Mouse (Mus musculus): ENCODE data around the gene Inava. TPM values are rescaled to one million over a fixed set of nuclear protein-coding genes. Genes with fewer than 3 reads are reported as not detected.

Inava gene
- 1.2 TPM in 1 of 2 replicates, not detected in the other for total RNA-seq (2017)

- ATAC-seq (replicated peaks in 1 of 2; ENCODE audit: insufficient read depth in 1 of 2, low FRiP score in 2 of 2, low TSS enrichment in 1 of 2, low read depth in 1 of 2, poor library complexity in 2 of 2, severe bottlenecking in 2 of 2) = peak; percentile 18 to 60; a peak in 3 of 4 replicates
Measured at GRCm38 (mm10) chr1:136233892-136234594, at the start of gene Inava. TSS of gene Inava (minus strand) at chr1:136234264.

GRCm38 (mm10) chr1:136277366-136277765 is 43.3 kb upstream of the Inava start:
- no peak for ATAC-seq (replicated peaks in 1 of 2; ENCODE audit: insufficient read depth in 1 of 2, low FRiP score in 2 of 2, low TSS enrichment in 1 of 2, low read depth in 1 of 2, poor library complexity in 2 of 2, severe bottlenecking in 2 of 2)

GRCm38 (mm10) chr1:136268224-136268623 is 34.2 kb upstream of the Inava start:
- no peak for ATAC-seq (replicated peaks in 1 of 2; ENCODE audit: insufficient read depth in 1 of 2, low FRiP score in 2 of 2, low TSS enrichment in 1 of 2, low read depth in 1 of 2, poor library complexity in 2 of 2, severe bottlenecking in 2 of 2)

GRCm38 (mm10) chr1:136266127-136266526 is 32.1 kb upstream of the Inava start:
- ATAC-seq (replicated peaks in 1 of 2; ENCODE audit: insufficient read depth in 1 of 2, low FRiP score in 2 of 2, low TSS enrichment in 1 of 2, low read depth in 1 of 2, poor library complexity in 2 of 2, severe bottlenecking in 2 of 2) = no peak

GRCm38 (mm10) chr1:136263355-136263754 is 29.3 kb upstream of the Inava start:
- peak; percentile 50 to 60 for ATAC-seq (replicated peaks in 1 of 2; ENCODE audit: insufficient read depth in 1 of 2, low FRiP score in 2 of 2, low TSS enrichment in 1 of 2, low read depth in 1 of 2, poor library complexity in 2 of 2, severe bottlenecking in 2 of 2)

GRCm38 (mm10) chr1:136260635-136261238 is 26.7 kb upstream of the Inava start, which contains the start of gene Gpr25:
TSS of gene Gpr25 (minus strand) at chr1:136260873.
- no peak for ATAC-seq (replicated peaks in 1 of 2; ENCODE audit: insufficient read depth in 1 of 2, low FRiP score in 2 of 2, low TSS enrichment in 1 of 2, low read depth in 1 of 2, poor library complexity in 2 of 2, severe bottlenecking in 2 of 2)

GRCm38 (mm10) chr1:136259893-136260634 is 26.0 kb upstream of the Inava start:
- ATAC-seq (replicated peaks in 1 of 2; ENCODE audit: insufficient read depth in 1 of 2, low FRiP score in 2 of 2, low TSS enrichment in 1 of 2, low read depth in 1 of 2, poor library complexity in 2 of 2, severe bottlenecking in 2 of 2) = 0 out of 4 replicates have a peak, but pooled peaks of 1 of the 2 experiments have one; percentile 12

GRCm38 (mm10) chr1:136259543-136259892 is 25.5 kb upstream of the Inava start:
- no peak for ATAC-seq (replicated peaks in 1 of 2; ENCODE audit: insufficient read depth in 1 of 2, low FRiP score in 2 of 2, low TSS enrichment in 1 of 2, low read depth in 1 of 2, poor library complexity in 2 of 2, severe bottlenecking in 2 of 2)

- no peak for ATAC-seq (replicated peaks in 1 of 2; ENCODE audit: insufficient read depth in 1 of 2, low FRiP score in 2 of 2, low TSS enrichment in 1 of 2, low read depth in 1 of 2, poor library complexity in 2 of 2, severe bottlenecking in 2 of 2)
Measured at GRCm38 (mm10) chr1:136258495-136258894, 24.4 kb upstream of the Inava start.

GRCm38 (mm10) chr1:136255657-136256056 is 21.6 kb upstream of the Inava start:
- ATAC-seq (replicated peaks in 1 of 2; ENCODE audit: insufficient read depth in 1 of 2, low FRiP score in 2 of 2, low TSS enrichment in 1 of 2, low read depth in 1 of 2, poor library complexity in 2 of 2, severe bottlenecking in 2 of 2) = no peak

GRCm38 (mm10) chr1:136255174-136255573 is 21.1 kb upstream of the Inava start:
- peak; percentile 61 to 79 for ATAC-seq (replicated peaks in 1 of 2; ENCODE audit: insufficient read depth in 1 of 2, low FRiP score in 2 of 2, low TSS enrichment in 1 of 2, low read depth in 1 of 2, poor library complexity in 2 of 2, severe bottlenecking in 2 of 2)

GRCm38 (mm10) chr1:136254503-136255065 is 20.5 kb upstream of the Inava start:
- ATAC-seq (replicated peaks in 1 of 2; ENCODE audit: insufficient read depth in 1 of 2, low FRiP score in 2 of 2, low TSS enrichment in 1 of 2, low read depth in 1 of 2, poor library complexity in 2 of 2, severe bottlenecking in 2 of 2) = no peak

- ATAC-seq (replicated peaks in 1 of 2; ENCODE audit: insufficient read depth in 1 of 2, low FRiP score in 2 of 2, low TSS enrichment in 1 of 2, low read depth in 1 of 2, poor library complexity in 2 of 2, severe bottlenecking in 2 of 2) = no peak; a peak in 1 of 4 replicates
Measured at GRCm38 (mm10) chr1:136253472-136253871, 19.4 kb upstream of the Inava start.

GRCm38 (mm10) chr1:136249662-136250061 is 15.6 kb upstream of the Inava start:
- peak; percentile 71 to 78 for ATAC-seq (replicated peaks in 1 of 2; ENCODE audit: insufficient read depth in 1 of 2, low FRiP score in 2 of 2, low TSS enrichment in 1 of 2, low read depth in 1 of 2, poor library complexity in 2 of 2, severe bottlenecking in 2 of 2)

GRCm38 (mm10) chr1:136247393-136247792 is 13.3 kb upstream of the Inava start:
- peak; percentile 80 for ATAC-seq (replicated peaks in 1 of 2; ENCODE audit: insufficient read depth in 1 of 2, low FRiP score in 2 of 2, low TSS enrichment in 1 of 2, low read depth in 1 of 2, poor library complexity in 2 of 2, severe bottlenecking in 2 of 2)

- no peak for ATAC-seq (replicated peaks in 1 of 2; ENCODE audit: insufficient read depth in 1 of 2, low FRiP score in 2 of 2, low TSS enrichment in 1 of 2, low read depth in 1 of 2, poor library complexity in 2 of 2, severe bottlenecking in 2 of 2)
Measured at GRCm38 (mm10) chr1:136244469-136244868, 10.4 kb upstream of the Inava start.

- no peak for ATAC-seq (replicated peaks in 1 of 2; ENCODE audit: insufficient read depth in 1 of 2, low FRiP score in 2 of 2, low TSS enrichment in 1 of 2, low read depth in 1 of 2, poor library complexity in 2 of 2, severe bottlenecking in 2 of 2)
Measured at GRCm38 (mm10) chr1:136241801-136242200, 7.7 kb upstream of the Inava start.

GRCm38 (mm10) chr1:136238495-136238894 is 4.4 kb upstream of the Inava start:
- ATAC-seq (replicated peaks in 1 of 2; ENCODE audit: insufficient read depth in 1 of 2, low FRiP score in 2 of 2, low TSS enrichment in 1 of 2, low read depth in 1 of 2, poor library complexity in 2 of 2, severe bottlenecking in 2 of 2) = no peak
